Comparison of ENCODE assay signal across 8 mouse cellular contexts in the genomic region with DNA sequence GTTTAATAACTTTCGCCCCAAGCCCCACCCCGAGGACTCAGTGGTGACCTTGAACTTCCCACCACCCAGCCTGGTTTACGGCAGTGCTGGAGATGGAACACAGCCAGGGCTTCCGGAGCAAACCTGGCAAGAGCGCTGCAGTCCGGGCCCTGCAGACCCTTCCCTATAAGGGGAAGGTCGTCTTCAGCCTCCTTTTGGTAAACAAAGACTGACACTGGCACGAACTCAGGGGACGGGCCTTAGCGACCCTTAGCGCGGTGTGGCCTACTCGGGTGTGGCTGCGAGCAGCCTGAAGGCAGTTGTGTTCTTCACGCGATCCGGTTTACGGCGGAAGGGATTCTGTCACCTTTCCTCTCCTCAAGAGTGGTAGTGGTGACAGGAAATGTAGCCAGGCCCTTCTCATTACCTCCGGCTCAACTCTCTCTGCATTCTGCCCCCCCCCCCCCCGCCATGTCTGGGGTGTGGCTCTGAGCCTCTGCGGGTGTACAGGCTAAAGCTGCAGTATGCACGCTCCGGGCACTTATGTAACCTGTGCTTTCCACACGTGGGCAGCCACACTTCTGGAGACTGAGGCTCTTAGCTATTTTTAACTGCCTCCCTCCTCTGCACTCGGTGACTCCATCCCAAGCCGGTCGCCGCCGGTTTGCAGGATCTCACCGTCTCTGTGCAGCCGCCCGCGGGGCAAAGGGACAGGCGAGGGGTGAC. TPM values are rescaled to one million over a fixed set of nuclear protein-coding genes. Genes with fewer than 3 reads are reported as not detected.
DNase-seq lines count a peak whose midpoint lies in the region; ATAC-seq and TF ChIP-seq lines count a peak whose summit lies in the region.

TSS of gene Mpc1 (plus strand) at position 84 of the 705 bp plus-strand sequence.

- WGBS in cerebellum, adult 2 months: 1% methylated on average over 35 of the region's 35 CpGs
- WGBS in lung, embryonic 14.5 days: 1% methylated on average over 35 of the region's 35 CpGs
- 1% methylated on average over 35 of the region's 35 CpGs for WGBS in olfactory bulb, adult 2 months

- H3K36me3 ChIP-seq in lung, embryonic 14.5 days (ENCODE audit: insufficient read depth): no peaks in the 10 kb centered on the region

- TF ChIP-seq POLR2A in cerebellum, adult 2 months (IDR thresholded peaks at IDR 0.05; ENCODE audit: borderline replicate concordance, insufficient read depth, low read length): no peak
- no peak for TF ChIP-seq POLR2A in olfactory bulb, adult 2 months (IDR thresholded peaks at IDR 0.05; ENCODE audit: insufficient read depth, low read depth, low read length)

- H3K27me3 ChIP-seq in cerebellum, adult 2 months (ENCODE audit: control insufficient read depth, insufficient read depth, low read length): no peaks in the 10 kb centered on the region
- no peaks in the 10 kb centered on the region for H3K27me3 ChIP-seq in lung, embryonic 14.5 days (ENCODE audit: insufficient read depth, low read length)

- peak within 1 kb of the TSS; percentile 100 for H3K4me2 ChIP-seq in lung, embryonic 14.5 days

- ATAC-seq in hematopoietic stem cell, adult 5-6 weeks (replicated peaks in 1 of 2; ENCODE audit: insufficient read depth in 1 of 2, low FRiP score in 2 of 2, low TSS enrichment in 1 of 2, low read depth in 1 of 2, poor library complexity in 2 of 2, severe bottlenecking in 2 of 2): peak; percentile 41 to 47
- ATAC-seq in lung, embryonic 14.5 days (ENCODE audit: insufficient read depth): peak; percentile 79

- DNase-seq in Muller cell, postnatal 12 days (ENCODE audit: inconsistent ontology term): peak; percentile 91
- DNase-seq in cerebellum, adult 2 months: peak in 1 of 2 experiments; percentile 94
- DNase-seq in forelimb bud, embryonic 11.5 days (ENCODE audit: low read depth, low spot score): peak; percentile 43
- peak; percentile 89 to 92 for DNase-seq in layer of hippocampus, adult 8-10 months (ENCODE audit: low spot score in 2 of 2)
- peak; percentile 79 for DNase-seq in lung, embryonic 14.5 days
- peak; percentile 83 for DNase-seq in thymus, postnatal 0 days (ENCODE audit: low spot score)

- peak within 1 kb of the TSS; percentile 97 for H3K27ac ChIP-seq in cerebellum, adult 2 months (ENCODE audit: insufficient read depth, low read length)
- peak within 1 kb of the TSS; percentile 95 for H3K27ac ChIP-seq in lung, embryonic 14.5 days (ENCODE audit: low read depth)
- peak within 1 kb of the TSS; percentile 97 for H3K27ac ChIP-seq in olfactory bulb, adult 2 months (ENCODE audit: insufficient read depth, low read depth, low read length)

- no peak for TF ChIP-seq CTCF in cerebellum, adult 2 months (IDR thresholded peaks at IDR 0.05; ENCODE audit: borderline replicate concordance, insufficient read depth, low read depth, low read length)
- TF ChIP-seq CTCF in lung, embryonic 14.5 days (IDR thresholded peaks at IDR 0.05; ENCODE audit: low read depth): no peak
- TF ChIP-seq CTCF in olfactory bulb, adult 2 months (IDR thresholded peaks at IDR 0.05; ENCODE audit: insufficient read depth, low read depth, low read length): no peak

- H3K4me3 ChIP-seq in cerebellum, adult 2 months (replicated peaks; ENCODE audit: insufficient read depth, low read depth, low read length): peak within 1 kb of the TSS; percentile 73
- peak within 1 kb of the TSS; percentile 90 for H3K4me3 ChIP-seq in lung, embryonic 14.5 days (ENCODE audit: low read depth, low read length)
- H3K4me3 ChIP-seq in olfactory bulb, adult 2 months (ENCODE audit: insufficient read depth, low read depth, low read length): peak within 1 kb of the TSS; percentile 91

- H3K9me3 ChIP-seq in lung, embryonic 14.5 days (ENCODE audit: low read depth, low read length): no peaks in the 10 kb centered on the region

- H3K9ac ChIP-seq in lung, embryonic 14.5 days: peak within 1 kb of the TSS; percentile 79

- no peaks in the 10 kb centered on the region; the same call in 1 of the 2 replicates for H3K4me1 ChIP-seq in cerebellum, adult 2 months (ENCODE audit: control insufficient read depth, insufficient read depth, low read length)
- 0 out of 2 replicates have a peak, but pooled peaks cover 3% of the 10 kb centered on the region for H3K4me1 ChIP-seq in lung, embryonic 14.5 days (ENCODE audit: insufficient read depth)
- H3K4me1 ChIP-seq in olfactory bulb, adult 2 months (ENCODE audit: control insufficient read depth, insufficient read depth, low read length): peaks cover 12% of the 10 kb centered on the region; the same call in 1 of the 2 replicates

RNA-seq across cellular contexts. Expression of gene Mpc1, which starts in this region (rescaled TPM):
- polyA plus RNA-seq in cerebellum, adult 2 months (2012; rRNA removed): 524 and 528 TPM in 2 replicates
- 72.7 and 73.1 TPM in 2 replicates for total RNA-seq in hematopoietic stem cell, adult 5-6 weeks (2017)
- 100 to 1,000 TPM; 144 to 156 (median 145) TPM for total RNA-seq in layer of hippocampus, adult 8-10 months (2022)
- polyA plus RNA-seq in lung, embryonic 14.5 days (2014; fragmentation: Nextera tagmentation; extraction: Ambion mirVana): 154 and 160 TPM in 2 replicates
- polyA plus RNA-seq in olfactory bulb, adult 2 months (2012; ENCODE audit: insufficient read depth, insufficient read length, low replicate concordance, missing spikeins): not detected in 2 replicates
- 280 and 284 TPM in 2 replicates for polyA plus RNA-seq in thymus, postnatal 0 days (2015; fragmentation: Nextera tagmentation; extraction: Ambion mirVana)

Comparison
In these comparisons a context has a peak if more than half of its experiments do, and no peak if none do; other contexts are left out.
1. RNA of gene Mpc1 (polyA plus RNA-seq): 524 to 528 TPM in cerebellum, adult 2 months, 280 to 284 TPM in thymus, postnatal 0 days and 154 to 160 TPM in lung, embryonic 14.5 days; not detected in olfactory bulb, adult 2 months; every median in the first group is over 100 times any median in the second.
2. Peak in every context shown above with its lines, with median percentiles within 50 percentile points of each other: H3K27ac ChIP-seq and H3K4me3 ChIP-seq.